Mouse (Mus musculus) myocyte (in vitro differentiated cells): Measurements from ENCODE around the gene Pf4. TPM values are rescaled to one million over a fixed set of nuclear protein-coding genes. Genes with fewer than 3 reads are reported as not detected.

Source experiments
- H3K27me3 ChIP-seq: one replicate; pipeline ENCODE4 v1.6.1; 2011; ENCODE audit not compliant: control insufficient read depth, insufficient read depth, insufficient read length
- H3K36me3 ChIP-seq: one replicate; pipeline ENCODE4 v1.6.1; 2011; ENCODE audit not compliant: control insufficient read depth, insufficient read depth
- H3K4me2 ChIP-seq: one replicate; pipeline ENCODE4 v1.6.1; 2011; ENCODE audit warnings: low read depth, control low read depth
- H3K4me3 ChIP-seq: one replicate; pipeline ENCODE4 v1.5.1; 2011; ENCODE audit warnings: mild to moderate bottlenecking, control low read depth, moderate library complexity
- H3K79me2 ChIP-seq: one replicate; pipeline ENCODE4 v1.6.1; 2011; ENCODE audit not compliant: control insufficient read depth, insufficient read depth
- H3ac ChIP-seq: one replicate; pipeline ENCODE4 v1.6.1; 2011; ENCODE audit not compliant: control insufficient read depth, insufficient read length
- MAX ChIP-seq: IDR thresholded peaks from one replicate; pipeline ENCODE4 v1.6.1; 2011; ENCODE audit warnings: low read depth, mild to moderate bottlenecking, control low read depth
- POLR2A ChIP-seq: IDR thresholded peaks from one replicate; pipeline ENCODE4 v1.6.1; 2011; ENCODE audit warnings: low read depth, mild to moderate bottlenecking, control low read depth, moderate library complexity; ENCODE audit not compliant: insufficient read length
- POLR2AphosphoS2 ChIP-seq: IDR thresholded peaks from one replicate; pipeline ENCODE4 v1.6.1; 2011; ENCODE audit warnings: low read depth, control low read depth; ENCODE audit not compliant: insufficient read length
- SRF ChIP-seq: IDR thresholded peaks from one replicate; pipeline ENCODE4 v1.6.1; 2011; ENCODE audit warnings: low read depth; ENCODE audit not compliant: control insufficient read depth, insufficient read length
- TCF12 ChIP-seq: IDR thresholded peaks from one replicate; pipeline ENCODE4 v1.6.1; 2011; ENCODE audit warnings: mild to moderate bottlenecking, control low read depth; ENCODE audit not compliant: poor library complexity, insufficient read depth, severe bottlenecking
- TCF3 ChIP-seq: IDR thresholded peaks from one replicate; pipeline ENCODE4 v1.6.1; 2011; ENCODE audit warnings: low read depth, control low read depth; ENCODE audit not compliant: insufficient read length
- polyA plus RNA-seq: library from polyadenylated mRNA; unstranded; fragments of >200 nt; fragmentation: generic; extraction: Trizol; gene quantifications from one replicate; pipeline ENCODE4 v1.2.1, GENCODE M21; 2012; ENCODE audit warnings: missing spikeins

Pf4 gene
- polyA plus RNA-seq, 1 experiment = not detected

- no peaks in the 10 kb centered on the region for H3K36me3 ChIP-seq
- no peaks in the 10 kb centered on the region for H3K79me2 ChIP-seq
- no peak overlapping the region for H3ac ChIP-seq
- H3K4me2 ChIP-seq = no peak overlapping the region
- H3K4me3 ChIP-seq = no peak overlapping the region
- no peaks in the 10 kb centered on the region for H3K27me3 ChIP-seq
- TF ChIP-seq POLR2AphosphoS2 = no peak
- TF ChIP-seq POLR2A = no peak
- TF ChIP-seq TCF12 = no peak
- no peak for TF ChIP-seq TCF3
- no peak for TF ChIP-seq MAX
- no peak for TF ChIP-seq SRF
Observed at GRCm38 (mm10) chr5:90819756-90820155, 47.5 kb downstream of the Pf4 start.

Other genes starting within 250 kb of the Pf4 start
- gene 5830473C10Rik, start 211.3 kb upstream of the Pf4 start, polyA plus RNA-seq = not detected
- not detected for gene Rassf6, start 131.8 kb upstream of the Pf4 start, polyA plus RNA-seq
- 0.06 TPM for gene Cxcl5, start 13.1 kb upstream of the Pf4 start, polyA plus RNA-seq
- gene Ppbp, start 3.9 kb upstream of the Pf4 start, polyA plus RNA-seq = 0.08 TPM
- gene Cxcl3, start 13.7 kb downstream of the Pf4 start, polyA plus RNA-seq = not detected
- not detected for gene Cxcl15, start 22.1 kb downstream of the Pf4 start, polyA plus RNA-seq
- 0.90 TPM for gene Cxcl1, start 118.8 kb downstream of the Pf4 start, polyA plus RNA-seq
- not detected for gene Cxcl2, start 131.4 kb downstream of the Pf4 start, polyA plus RNA-seq
- 11.9 TPM for gene Mthfd2l, start 158.7 kb downstream of the Pf4 start, polyA plus RNA-seq